Mouse (Mus musculus): ENCODE data around the gene Pcdh15. TPM values are rescaled to one million over a fixed set of nuclear protein-coding genes. Genes with fewer than 3 reads are reported as not detected.

Pcdh15 gene
- total and polyA plus RNA-seq, 2 experiments from 2014 or later: 9.2 to 31.0 TPM

DNA sequence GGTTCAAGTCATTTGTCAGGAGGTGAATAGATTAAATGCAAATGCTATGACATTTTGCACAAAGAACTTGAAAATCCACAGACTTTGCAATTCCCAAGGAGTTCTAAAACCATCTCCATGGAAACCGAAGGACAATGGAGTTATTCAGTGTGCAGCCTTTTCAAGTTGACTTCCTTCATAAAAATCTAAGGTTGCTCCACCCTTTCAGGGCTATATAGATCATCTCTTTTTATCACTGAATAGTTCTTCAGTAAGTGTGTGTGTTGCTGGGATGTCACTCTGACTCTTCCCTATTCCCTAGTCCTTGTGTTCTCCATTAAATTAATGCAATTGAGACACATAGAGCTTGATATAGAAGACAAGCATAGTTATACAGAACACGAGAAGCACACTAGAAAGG is 1508.5 kb downstream of the Pcdh15 start:
- no peak for TF ChIP-seq CTCF (IDR thresholded peaks at IDR 0.05; ENCODE audit: low read depth)
- WGBS: 63% methylated on average over 2 of the region's 2 CpGs
- ATAC-seq: no peak

DNA sequence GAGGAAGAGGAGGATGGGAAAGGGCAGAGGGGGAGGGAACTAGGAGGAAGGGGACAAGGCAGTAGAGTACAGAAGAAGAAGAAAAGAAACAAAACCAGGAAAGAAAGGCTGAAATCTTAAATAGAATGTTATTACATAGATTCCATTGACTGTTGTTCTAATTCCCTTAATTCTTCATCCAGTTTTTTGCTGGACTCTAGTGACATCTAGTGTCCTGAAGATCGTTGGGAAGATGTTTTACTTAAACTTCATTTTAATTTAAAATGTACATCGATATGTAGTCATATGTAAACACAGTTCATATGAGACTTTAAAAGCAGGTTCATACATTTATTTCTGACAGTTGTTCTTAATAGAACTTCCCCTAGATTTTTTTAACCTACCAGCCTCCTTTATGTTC is 1522.7 kb downstream of the Pcdh15 start:
- H3K27me3 ChIP-seq (ENCODE audit: insufficient read depth, low read length): no peaks in the 10 kb centered on the region
- H3K4me1 ChIP-seq (ENCODE audit: insufficient read depth, low read length): no peaks in the 10 kb centered on the region
- peak; percentile 66 for DNase-seq (ENCODE audit: low spot score)

More for the DNA sequence above, 1508.5 kb downstream of the Pcdh15 start:
- H3K4me2 ChIP-seq (ENCODE audit: low read depth, low read length): no peak overlapping the region
- H3K4me1 ChIP-seq (ENCODE audit: insufficient read depth, low read length): no peaks in the 10 kb centered on the region
- H3K27me3 ChIP-seq (ENCODE audit: insufficient read depth, low read length): no peaks in the 10 kb centered on the region
- DNase-seq (ENCODE audit: low spot score): peak; percentile 7
- H3K36me3 ChIP-seq (ENCODE audit: insufficient read depth, low read length): no peaks in the 10 kb centered on the region
- H3K4me3 ChIP-seq (ENCODE audit: low read length): no peak overlapping the region
- H3K27ac ChIP-seq: no peak overlapping the region
- no peak overlapping the region for H3K9ac ChIP-seq (replicated peaks; ENCODE audit: low read length)
- no peaks in the 10 kb centered on the region for H3K9me3 ChIP-seq (ENCODE audit: low read length)

DNA sequence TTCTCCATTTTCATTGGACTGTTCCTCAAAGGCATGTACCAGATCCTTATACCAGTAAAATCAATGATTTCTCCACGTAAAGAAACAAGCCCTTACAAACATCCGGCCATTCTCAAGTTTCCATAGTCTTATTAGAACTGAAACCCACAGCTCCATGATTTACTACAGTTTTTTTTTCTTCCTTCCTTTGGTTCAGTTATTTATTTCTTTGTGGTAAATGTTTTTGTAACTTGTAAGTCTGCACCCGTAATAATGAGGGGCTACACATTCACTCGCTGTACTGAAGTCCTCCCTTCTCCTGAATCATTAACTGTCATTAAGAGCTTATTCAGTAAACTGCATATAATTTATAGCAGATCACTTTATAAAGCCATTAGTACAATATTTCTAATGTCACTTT is 1526.6 kb downstream of the Pcdh15 start:
- no peaks in the 10 kb centered on the region for H3K4me1 ChIP-seq (ENCODE audit: insufficient read depth, low read length)
- no peak for TF ChIP-seq CTCF (IDR thresholded peaks at IDR 0.05; ENCODE audit: low read depth)
- H3K9ac ChIP-seq (replicated peaks; ENCODE audit: low read length): no peak overlapping the region
- no peaks in the 10 kb centered on the region for H3K27me3 ChIP-seq (ENCODE audit: insufficient read depth, low read length)
- no peak overlapping the region for H3K27ac ChIP-seq
- no peak overlapping the region for H3K4me2 ChIP-seq (ENCODE audit: low read depth, low read length)
- WGBS: 89% methylated on average over 4 of the region's 4 CpGs
- ATAC-seq: no peak
- H3K36me3 ChIP-seq (ENCODE audit: insufficient read depth, low read length): no peaks in the 10 kb centered on the region
- H3K9me3 ChIP-seq (ENCODE audit: low read length): no peaks in the 10 kb centered on the region
- no peak overlapping the region for H3K4me3 ChIP-seq (ENCODE audit: low read length)
- no peak for DNase-seq (ENCODE audit: low spot score)

More for the DNA sequence above, 1522.7 kb downstream of the Pcdh15 start:
- no peaks in the 10 kb centered on the region for H3K9me3 ChIP-seq (ENCODE audit: low read length)
- TF ChIP-seq CTCF (IDR thresholded peaks at IDR 0.05; ENCODE audit: low read depth): peak; percentile 57
- H3K4me2 ChIP-seq (ENCODE audit: low read depth, low read length): no peak overlapping the region
- no peak overlapping the region for H3K27ac ChIP-seq
- no peak overlapping the region for H3K4me3 ChIP-seq (ENCODE audit: low read length)
- no peaks in the 10 kb centered on the region for H3K36me3 ChIP-seq (ENCODE audit: insufficient read depth, low read length)
- ATAC-seq: no peak
- H3K9ac ChIP-seq (replicated peaks; ENCODE audit: low read length): no peak overlapping the region
- WGBS: 43% methylated on average over 2 of the region's 2 CpGs

DNA sequence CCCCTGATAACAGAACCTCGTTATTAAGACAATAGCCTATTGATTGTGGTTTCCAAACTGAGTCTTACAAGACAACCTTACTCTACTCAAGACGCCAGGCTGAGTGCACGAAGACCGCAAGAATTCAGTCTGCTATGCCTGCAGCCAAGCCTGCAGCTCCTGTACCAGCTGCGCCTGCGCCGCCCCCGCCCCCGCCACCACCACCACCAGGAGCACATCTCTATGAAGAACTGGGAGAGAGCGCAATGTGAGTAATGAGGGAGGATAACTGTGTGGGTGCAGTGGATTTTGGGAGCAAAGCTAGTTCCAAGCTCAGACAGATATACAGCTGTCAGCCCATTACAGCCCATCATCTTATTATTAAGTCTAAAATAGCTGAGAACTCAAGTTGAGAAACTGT is 1527.5 kb downstream of the Pcdh15 start:
- H3K4me2 ChIP-seq (ENCODE audit: low read depth, low read length): no peak overlapping the region
- no peaks in the 10 kb centered on the region for H3K4me1 ChIP-seq (ENCODE audit: insufficient read depth, low read length)
- H3K4me3 ChIP-seq (ENCODE audit: low read length): no peak overlapping the region
- H3K9ac ChIP-seq (replicated peaks; ENCODE audit: low read length): no peak overlapping the region
- H3K36me3 ChIP-seq (ENCODE audit: insufficient read depth, low read length): no peaks in the 10 kb centered on the region
- no peaks in the 10 kb centered on the region for H3K9me3 ChIP-seq (ENCODE audit: low read length)
- DNase-seq (ENCODE audit: low spot score): no peak
- no peaks in the 10 kb centered on the region for H3K27me3 ChIP-seq (ENCODE audit: insufficient read depth, low read length)
- 71% methylated on average over 10 of the region's 10 CpGs for WGBS
- no peak for ATAC-seq
- H3K27ac ChIP-seq: no peak overlapping the region
- no peak for TF ChIP-seq CTCF (IDR thresholded peaks at IDR 0.05; ENCODE audit: low read depth)

DNA sequence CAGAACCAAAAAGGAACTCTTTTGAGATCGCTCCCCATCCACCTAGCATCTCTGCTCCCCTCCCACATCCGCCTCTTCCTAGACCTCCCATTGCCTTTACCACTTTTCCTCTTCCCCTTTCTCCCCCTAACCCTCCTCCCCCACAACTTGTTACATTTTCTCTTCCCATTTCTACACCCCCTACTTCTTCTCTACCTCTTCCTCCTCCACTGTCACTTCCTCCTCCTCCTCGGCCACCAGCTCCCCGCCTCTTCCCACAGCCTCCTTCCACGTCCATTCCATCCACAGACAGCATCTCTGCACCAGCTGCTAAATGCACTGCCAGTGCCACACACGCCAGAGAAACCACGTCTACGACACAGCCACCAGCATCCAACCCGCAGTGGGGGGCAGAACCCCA is 1532.2 kb downstream of the Pcdh15 start:
- H3K4me3 ChIP-seq (ENCODE audit: low read length): no peak overlapping the region
- H3K4me2 ChIP-seq (ENCODE audit: low read depth, low read length): no peak overlapping the region
- no peaks in the 10 kb centered on the region for H3K27me3 ChIP-seq (ENCODE audit: insufficient read depth, low read length)
- no peaks in the 10 kb centered on the region for H3K36me3 ChIP-seq (ENCODE audit: insufficient read depth, low read length)
- no peak for DNase-seq (ENCODE audit: low spot score)
- 81% methylated on average over 9 of the region's 9 CpGs for WGBS
- H3K9ac ChIP-seq (replicated peaks; ENCODE audit: low read length): no peak overlapping the region
- TF ChIP-seq CTCF (IDR thresholded peaks at IDR 0.05; ENCODE audit: low read depth): no peak
- H3K9me3 ChIP-seq (ENCODE audit: low read length): no peaks in the 10 kb centered on the region
- no peak for ATAC-seq
- H3K4me1 ChIP-seq (ENCODE audit: insufficient read depth, low read length): no peaks in the 10 kb centered on the region
- H3K27ac ChIP-seq: no peak overlapping the region

DNA sequence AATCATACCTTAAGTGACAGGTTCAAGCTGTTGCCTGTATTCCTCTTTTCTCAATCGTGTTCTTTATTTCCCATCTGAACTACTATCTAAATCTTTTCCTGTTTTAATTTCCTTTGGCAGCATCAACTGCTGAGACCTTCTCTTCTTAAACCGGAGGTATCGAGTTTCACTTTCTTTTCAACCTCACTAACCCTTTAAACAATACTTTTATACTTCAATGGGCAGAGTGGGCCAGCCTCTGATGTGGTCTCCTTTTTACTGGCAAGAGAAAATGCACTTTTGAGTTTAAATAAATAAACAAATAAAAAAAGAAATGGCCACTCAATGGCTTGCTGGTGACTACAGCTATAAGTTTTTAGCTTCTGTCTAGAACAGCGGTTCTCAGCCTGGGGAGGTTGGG is 1537.9 kb downstream of the Pcdh15 start:
- DNase-seq (ENCODE audit: low spot score) (no peak), ATAC-seq (no peak)
- H3K27ac ChIP-seq: no peak overlapping the region
- no peak for TF ChIP-seq CTCF (IDR thresholded peaks at IDR 0.05; ENCODE audit: low read depth)
- WGBS: 39% methylated on average over 4 of the region's 4 CpGs
- H3K9ac ChIP-seq (replicated peaks; ENCODE audit: low read length): no peak overlapping the region
- no peaks in the 10 kb centered on the region for H3K4me1 ChIP-seq (ENCODE audit: insufficient read depth, low read length)
- no peaks in the 10 kb centered on the region for H3K9me3 ChIP-seq (ENCODE audit: low read length)
- H3K27me3 ChIP-seq (ENCODE audit: insufficient read depth, low read length): no peaks in the 10 kb centered on the region
- H3K4me2 ChIP-seq (ENCODE audit: low read depth, low read length): no peak overlapping the region
- H3K36me3 ChIP-seq (ENCODE audit: insufficient read depth, low read length): no peaks in the 10 kb centered on the region
- no peak overlapping the region for H3K4me3 ChIP-seq (ENCODE audit: low read length)

DNA sequence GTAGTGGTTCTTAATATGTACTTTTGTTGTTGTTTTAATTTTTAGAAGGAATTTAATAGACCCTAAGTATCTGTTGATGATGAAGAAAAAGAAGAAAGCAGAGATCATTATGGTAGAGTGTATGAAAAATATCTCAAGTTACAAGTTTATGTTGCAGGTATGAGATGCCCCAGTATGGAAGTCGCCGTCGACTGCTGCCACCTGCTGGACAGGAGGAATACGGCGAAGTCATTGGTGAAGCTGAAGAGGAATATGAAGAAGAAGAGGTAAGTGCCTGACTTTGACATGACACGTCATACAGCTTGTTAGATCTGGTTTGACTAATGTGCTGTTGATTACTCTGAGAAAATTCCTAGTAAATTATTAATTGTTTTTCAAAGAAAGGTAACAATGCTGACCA is 1543.0 kb downstream of the Pcdh15 start:
- Histone ChIP-seq H3K9ac (replicated peaks; ENCODE audit: low read length) (no peak overlapping the region), H3K4me3 (ENCODE audit: low read length) (no peak overlapping the region), H3K27ac (no peak overlapping the region), H3K4me1 (ENCODE audit: insufficient read depth, low read length) (no peaks in the 10 kb centered on the region), H3K4me2 (ENCODE audit: low read depth, low read length) (no peak overlapping the region), H3K9me3 (ENCODE audit: low read length) (no peaks in the 10 kb centered on the region), H3K27me3 (ENCODE audit: insufficient read depth, low read length) (no peaks in the 10 kb centered on the region), H3K36me3 (ENCODE audit: insufficient read depth, low read length) (no peaks in the 10 kb centered on the region)
- TF ChIP-seq CTCF (IDR thresholded peaks at IDR 0.05; ENCODE audit: low read depth): peak; percentile 39
- ATAC-seq (no peak), DNase-seq (ENCODE audit: low spot score) (no peak)
- WGBS: 61% methylated on average over 6 of the region's 6 CpGs
